Mouse (Mus musculus) heart, embryonic 11.5 days (tissue): ENCODE results near the gene Lipe. TPM values are rescaled to one million over a fixed set of nuclear protein-coding genes. Genes with fewer than 3 reads are reported as not detected.
"Not testable (repeated sequence)": the region's sequence is repeated elsewhere in the genome, so short reads cannot be mapped to it uniquely, and the experiment has no call there.

ENCODE experiments used
- ATAC-seq: fragments of 200-750 bp; cut with Nextera tagmentation; replicated peaks from 2 replicates; pipeline ENCODE4 v1.8.0; 2017; ENCODE audit warnings: moderate library complexity; ENCODE audit not compliant: insufficient number of reproducible peaks, low FRiP score, low TSS enrichment
- H3K27ac ChIP-seq: fragments of 300-500 bp; sonication (generic); 2 replicates; pipeline ENCODE4 v1.5.1; 2014; ENCODE audit warnings: mild to moderate bottlenecking, low read depth, low read length
- H3K27me3 ChIP-seq: fragments of 300-500 bp; sonication (generic); 2 replicates; pipeline ENCODE4 v1.6.1; 2014; ENCODE audit warnings: mild to moderate bottlenecking, low read length, mixed read lengths; ENCODE audit not compliant: control insufficient read depth, insufficient read depth
- H3K36me3 ChIP-seq: fragments of 300-500 bp; sonication (generic); 2 replicates; pipeline ENCODE4 v1.6.1; 2014; ENCODE audit warnings: mild to moderate bottlenecking, low read length, moderate library complexity, mixed read lengths; ENCODE audit not compliant: control insufficient read depth, insufficient read depth
- H3K4me1 ChIP-seq: fragments of 300-500 bp; sonication (generic); 2 replicates; pipeline ENCODE4 v1.6.1; 2014; ENCODE audit warnings: low read length; ENCODE audit not compliant: control insufficient read depth, insufficient read depth
- H3K4me2 ChIP-seq: fragments of 300-500 bp; sonication (generic); 2 replicates; pipeline ENCODE4 v1.6.1; 2014; ENCODE audit warnings: mild to moderate bottlenecking, moderate library complexity
- H3K4me3 ChIP-seq: fragments of 300-500 bp; sonication (generic); 2 replicates; pipeline ENCODE4 v1.5.1; 2014; ENCODE audit warnings: low read depth, low read length
- H3K9ac ChIP-seq: fragments of 300-500 bp; sonication (generic); 2 replicates; pipeline ENCODE4 v1.6.1; 2014; ENCODE audit warnings: mild to moderate bottlenecking, low read depth, low read length, moderate library complexity
- H3K9me3 ChIP-seq: fragments of 300-500 bp; sonication (generic); replicated peaks from 2 replicates; pipeline ENCODE4 v1.6.1; 2016; ENCODE audit warnings: low read length; ENCODE audit not compliant: control insufficient read depth
- WGBS: fragments of 180-500 bp; shearing (Covaris S2); extraction: QIAGEN DNeasy Blood & Tissue Kit; methylation state at CpG from one replicate; pipeline ENCODE4 v1.1.7; 2014; ENCODE audit not compliant: insufficient replicate concordance; 5-methylcytosine and 5-hydroxymethylcytosine counted together
- polyA plus RNA-seq: library from polyadenylated mRNA; unstranded; fragments of >200 nt; fragmentation: Nextera tagmentation; extraction: Ambion mirVana; gene quantifications from 2 replicates; pipeline ENCODE4 v1.2.1, GENCODE M21; 2014

Lipe gene
- polyA plus RNA-seq, 1 experiment from 2014 or later, result 1.6 TPM

GRCm38 (mm10) chr7:25406468-25406867 is 8.0 kb upstream of the Lipe start:
- no peak for ATAC-seq
- H3K4me2 ChIP-seq, result no peak overlapping the region
- H3K27ac ChIP-seq, result no peak overlapping the region
- no peak overlapping the region for H3K9ac ChIP-seq
- H3K4me1 ChIP-seq, result no peaks in the 10 kb centered on the region
- H3K4me3 ChIP-seq, result no peak overlapping the region
- no peaks in the 10 kb centered on the region for H3K27me3 ChIP-seq
- H3K36me3 ChIP-seq, result no peaks in the 10 kb centered on the region
- no peaks in the 10 kb centered on the region for H3K9me3 ChIP-seq
- 78% methylated on average over 7 of the region's 7 CpGs for WGBS

GRCm38 (mm10) chr7:25402671-25403101 is 4.2 kb upstream of the Lipe start:
- no peaks in the 10 kb centered on the region for H3K27me3 ChIP-seq
- no peak overlapping the region for H3K27ac ChIP-seq

GRCm38 (mm10) chr7:25401986-25402385 is 3.5 kb upstream of the Lipe start:
- Histone ChIP-seq H3K27ac (no peak overlapping the region), H3K4me1 (no peaks in the 10 kb centered on the region), H3K27me3 (no peaks in the 10 kb centered on the region), H3K4me3 (no peak overlapping the region), H3K9me3 (no peaks in the 10 kb centered on the region), H3K4me2 (no peak overlapping the region), H3K36me3 (no peaks in the 10 kb centered on the region), H3K9ac (no peak overlapping the region)
- WGBS, result 39% methylated on average over 5 of the region's 5 CpGs
- no peak for ATAC-seq

More at GRCm38 (mm10) chr7:25402671-25403101, 4.2 kb upstream of the Lipe start:
- Histone ChIP-seq H3K9me3 (no peaks in the 10 kb centered on the region), H3K9ac (no peak overlapping the region), H3K4me3 (no peak overlapping the region), H3K4me1 (no peaks in the 10 kb centered on the region), H3K36me3 (no peaks in the 10 kb centered on the region), H3K4me2 (no peak overlapping the region)
- 0% methylated on average over 2 of the region's 2 CpGs for WGBS
- ATAC-seq, result no peak

- Histone ChIP-seq H3K27me3 (no peaks in the 10 kb centered on the region), H3K4me1 (no peaks in the 10 kb centered on the region), H3K4me3 (no peak overlapping the region), H3K9me3 (no peaks in the 10 kb centered on the region), H3K9ac (no peak overlapping the region), H3K27ac (no peak overlapping the region), H3K4me2 (no peak overlapping the region), H3K36me3 (no peaks in the 10 kb centered on the region)
- no peak for ATAC-seq
- 60% methylated on average over 2 of the region's 2 CpGs for WGBS
These were observed 3.0 kb upstream of the Lipe start for GRCm38 (mm10) chr7:25401551-25401950.

- not testable (repeated sequence) for H3K4me3 ChIP-seq, ATAC-seq, H3K4me2 ChIP-seq, H3K4me1 ChIP-seq, H3K9ac ChIP-seq, H3K9me3 ChIP-seq, H3K27ac ChIP-seq, H3K36me3 ChIP-seq, H3K27me3 ChIP-seq
These were observed 518 bp upstream of the Lipe start for GRCm38 (mm10) chr7:25399028-25399427.

GRCm38 (mm10) chr7:25396621-25397020 is 1.9 kb downstream of the Lipe start:
- H3K9ac ChIP-seq, result 0 out of 2 replicates have a peak overlapping the region, but pooled peaks have one; percentile 28

GRCm38 (mm10) chr7:25395558-25396521 is 2.7 kb downstream of the Lipe start:
- peaks cover 10% of the 10 kb centered on the region for H3K4me1 ChIP-seq
- 7% methylated on average over 52 of the region's 52 CpGs for WGBS
- peak; percentile 94 for ATAC-seq
- 0 out of 2 replicates have a peak, but pooled peaks cover 2% of the 10 kb centered on the region for H3K36me3 ChIP-seq
- H3K4me3 ChIP-seq, result peak overlapping the region; percentile 69
- H3K27me3 ChIP-seq, result peaks cover 10% of the 10 kb centered on the region; the same call in 1 of the 2 replicates
- H3K9ac ChIP-seq, result peak overlapping the region; percentile 68
- no peaks in the 10 kb centered on the region for H3K9me3 ChIP-seq
- H3K27ac ChIP-seq, result no peak overlapping the region
- peak overlapping the region; percentile 83 for H3K4me2 ChIP-seq

More at GRCm38 (mm10) chr7:25396621-25397020, 1.9 kb downstream of the Lipe start:
- peaks cover 10% of the 10 kb centered on the region; the same call in 1 of the 2 replicates for H3K27me3 ChIP-seq
- WGBS, result 89% methylated on average over 14 of the region's 14 CpGs
- H3K9me3 ChIP-seq, result no peaks in the 10 kb centered on the region
- peak overlapping the region; percentile 69 for H3K4me3 ChIP-seq
- H3K4me2 ChIP-seq, result peak overlapping the region; percentile 83; the same call in 1 of the 2 replicates
- H3K4me1 ChIP-seq, result peaks cover 10% of the 10 kb centered on the region
- 0 out of 2 replicates have a peak, but pooled peaks cover 2% of the 10 kb centered on the region for H3K36me3 ChIP-seq
- ATAC-seq, result no peak
- no peak overlapping the region for H3K27ac ChIP-seq

GRCm38 (mm10) chr7:25395186-25395557 is 3.3 kb downstream of the Lipe start:
- Histone ChIP-seq H3K9ac (peak overlapping the region; percentile 68), H3K27me3 (peaks cover 10% of the 10 kb centered on the region; the same call in 1 of the 2 replicates), H3K9me3 (no peaks in the 10 kb centered on the region), H3K27ac (no peak overlapping the region), H3K36me3 (0 out of 2 replicates have a peak, but pooled peaks cover 2% of the 10 kb centered on the region), H3K4me2 (peak overlapping the region; percentile 83), H3K4me3 (peak overlapping the region; percentile 69), H3K4me1 (peaks cover 10% of the 10 kb centered on the region)
- ATAC-seq, result peak; percentile 2; the same call in 1 of the 2 replicates
- WGBS, result 3% methylated on average over 22 of the region's 22 CpGs
